Mouse (Mus musculus): ENCODE data around the gene Slc25a14. TPM values are rescaled to one million over a fixed set of nuclear protein-coding genes. Genes with fewer than 3 reads are reported as not detected.

Gene Slc25a14
- polyA plus RNA-seq (2017; shearing (Covaris generic)), result 10 to 100 TPM; 13.6 to 14.8 TPM

DNA sequence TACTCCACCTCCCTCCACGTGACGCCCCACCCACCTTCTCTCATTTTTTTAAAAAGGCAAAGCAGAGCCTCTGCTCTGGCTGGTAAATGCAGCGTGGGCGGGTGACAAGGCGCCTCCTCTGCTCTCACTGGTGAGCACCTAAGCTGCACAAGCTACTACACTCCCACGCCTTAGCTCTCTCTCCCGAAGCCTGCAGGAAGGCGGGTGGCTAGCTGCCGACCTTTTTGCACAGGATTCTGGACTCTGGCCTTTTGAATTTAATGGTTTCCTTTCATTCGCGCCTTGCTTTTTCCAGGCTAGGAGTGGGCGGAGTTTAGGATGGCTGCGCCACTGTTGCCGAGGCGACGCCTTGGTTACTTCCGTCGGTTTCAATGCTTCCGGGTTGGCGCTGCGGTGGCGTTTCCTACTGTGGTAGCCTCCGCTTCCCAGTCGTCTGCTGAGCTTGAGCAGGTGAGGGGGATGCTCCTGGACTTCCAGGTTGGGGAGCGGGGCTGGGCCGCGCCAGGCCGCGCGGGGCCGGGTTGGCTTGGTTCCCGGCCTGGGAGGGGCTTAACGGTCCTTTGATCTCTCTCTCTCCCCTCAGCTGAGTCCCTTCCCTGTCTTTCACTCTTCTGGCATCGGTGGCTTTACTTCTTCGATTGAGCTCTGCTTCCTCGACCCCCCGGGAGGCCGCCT is at the start of gene Slc25a14:
Slc25a14 (plus strand) TSS at position 35 of the 675 bp plus-strand sequence.

DNA sequence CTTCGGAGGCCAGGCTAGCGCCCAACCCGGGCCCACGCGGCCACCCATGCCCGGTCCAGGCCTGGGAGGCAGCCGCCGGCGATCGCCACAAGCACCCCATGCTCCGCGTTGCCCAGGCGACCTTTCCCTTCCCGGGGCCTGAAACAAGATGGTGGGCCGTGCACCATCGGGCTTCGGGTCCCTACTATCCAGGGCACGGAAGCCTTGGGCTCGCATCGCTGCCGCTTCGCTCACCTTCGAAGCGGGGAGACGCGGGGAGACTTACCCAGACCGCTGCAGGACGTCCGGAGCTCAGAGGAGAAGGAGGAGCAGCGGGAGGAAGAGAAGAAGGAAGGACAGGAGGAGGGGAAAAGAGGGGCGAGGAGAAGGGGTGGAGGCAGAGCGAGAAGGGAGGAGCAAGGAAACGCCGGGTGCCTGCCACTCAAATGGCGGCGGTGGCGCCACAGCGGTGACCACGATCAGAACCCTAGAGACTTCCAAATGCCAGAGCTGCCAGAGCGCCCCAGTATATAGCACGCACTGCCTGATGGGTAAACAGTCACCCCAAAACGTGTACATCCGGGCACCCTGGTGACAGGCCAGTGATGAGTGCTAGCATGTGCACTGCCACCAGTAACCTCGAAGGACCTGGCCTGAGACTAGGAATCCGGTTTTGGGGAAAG is 29.0 kb upstream of the Slc25a14 start, which contains the start of gene Zfp280c:
Zfp280c (minus strand) TSS at position 406 of the 662 bp plus-strand sequence.

DNA sequence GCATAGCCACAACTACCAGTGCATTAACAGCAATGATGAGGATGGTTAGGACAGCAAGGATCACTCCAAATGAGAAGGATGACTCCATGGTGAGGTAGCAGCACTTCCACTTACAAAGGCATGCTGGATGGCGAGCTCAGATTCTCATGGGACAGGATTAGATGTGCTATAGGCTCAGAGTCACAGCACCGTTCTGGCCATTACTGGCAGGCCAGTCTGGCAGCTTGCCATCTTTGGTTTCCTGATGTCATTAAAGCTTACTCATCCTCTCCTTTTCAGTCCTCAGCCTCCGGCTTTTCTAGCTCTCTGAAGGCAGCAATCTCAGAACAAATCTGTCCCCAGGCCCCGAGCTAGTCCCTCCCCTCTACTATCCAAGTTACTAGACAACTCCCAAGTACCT is 51.0 kb downstream of the Slc25a14 start, which contains the start of gene Gpr119:
Gpr119 (minus strand) TSS at position 308 of the 400 bp plus-strand sequence.

DNA sequence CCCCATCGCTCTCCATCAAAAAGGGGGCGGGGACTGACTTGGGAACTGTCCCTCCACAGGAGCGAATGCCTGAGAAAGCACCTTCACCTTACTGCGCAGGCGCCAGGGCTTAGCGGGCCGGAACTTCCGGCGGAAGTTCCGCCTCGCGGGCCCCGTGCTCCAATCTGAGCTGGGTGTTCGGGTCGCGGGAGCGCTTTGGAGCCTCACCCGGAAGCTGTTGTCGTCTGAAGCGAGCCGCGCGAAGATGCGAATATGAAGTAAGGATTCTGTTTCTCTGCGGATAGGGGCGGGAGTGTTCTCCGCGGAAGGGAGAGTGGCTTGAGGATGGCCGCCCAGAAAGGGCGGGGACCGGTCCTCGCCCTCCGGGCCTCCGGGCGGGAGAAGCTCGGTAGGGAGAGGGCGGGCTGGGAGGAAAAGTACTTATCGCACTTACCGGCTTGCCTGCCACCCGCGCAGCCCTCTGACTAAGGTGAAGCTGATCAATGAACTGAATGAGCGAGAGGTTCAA is 71.7 kb downstream of the Slc25a14 start, which contains the start of gene Rbmx2:
Rbmx2 (plus strand) TSS at position 141 of the 508 bp plus-strand sequence.

Other genes starting within 250 kb of the Slc25a14 start
- gene Elf4, start 160.3 kb upstream of the Slc25a14 start, polyA plus RNA-seq (2017; shearing (Covaris generic)), result 10 to 100 TPM; 49.9 to 94.2 TPM
- gene Aifm1, start 109.8 kb upstream of the Slc25a14 start, polyA plus RNA-seq (2017; shearing (Covaris generic)), result 10 to 100 TPM; 37.2 to 52.0 TPM
- gene Rab33a, start 104.1 kb upstream of the Slc25a14 start, polyA plus RNA-seq (2017; shearing (Covaris generic)), result under 1 TPM; 0.18 to 0.85 TPM
- 10 to 100 TPM; 12.6 to 18.1 TPM for gene Zfp280c, start 28.9 kb upstream of the Slc25a14 start, polyA plus RNA-seq (2017; shearing (Covaris generic))
- gene Gpr119, start 51.1 kb downstream of the Slc25a14 start, polyA plus RNA-seq (2017; shearing (Covaris generic)), result not detected
- gene Rbmx2, start 71.6 kb downstream of the Slc25a14 start, polyA plus RNA-seq (2017; shearing (Covaris generic)), result 10 to 100 TPM; 17.7 to 22.7 TPM

Data from activated CD4-positive, CD25-positive, alpha-beta regulatory T cell (primary cell).